9 mouse cellular contexts compared by ENCODE assay signal in the genomic region with DNA sequence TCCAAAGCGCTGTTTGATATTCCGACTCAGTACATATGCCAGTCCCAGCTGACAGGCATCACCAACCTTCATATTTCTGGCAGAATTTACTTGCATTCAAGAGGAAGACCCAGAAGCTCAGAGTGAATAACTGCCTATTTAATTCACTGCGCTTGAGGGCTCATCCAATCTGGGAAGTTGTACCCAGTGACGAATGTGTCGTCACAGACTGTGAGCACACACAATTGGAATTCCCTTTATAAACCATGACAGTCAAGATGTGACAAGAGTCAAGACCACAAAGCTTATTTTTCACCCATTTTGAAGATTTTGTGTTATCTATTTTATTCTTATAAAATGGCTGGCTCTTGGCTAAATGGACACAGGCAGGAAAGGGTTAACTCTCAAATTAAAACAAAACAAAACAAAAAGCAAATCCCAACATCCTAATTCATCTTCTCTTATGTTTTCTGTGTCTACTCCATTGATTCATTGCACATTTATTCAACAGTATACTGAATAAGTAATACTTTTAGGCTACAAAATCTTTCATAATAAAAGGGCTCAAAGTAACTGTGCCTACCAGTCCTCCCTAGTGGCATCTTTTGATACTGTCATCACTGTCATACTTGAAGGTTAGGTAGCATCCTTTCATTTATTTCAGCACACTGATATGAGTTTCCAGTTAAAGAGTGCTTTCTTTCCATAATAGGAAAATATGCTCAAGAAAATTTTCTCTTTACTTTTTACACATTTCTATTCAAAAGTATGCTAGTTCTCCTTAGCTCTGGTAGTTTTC. TPM values are rescaled to one million over a fixed set of nuclear protein-coding genes. Genes with fewer than 3 reads are reported as not detected.
DNase-seq lines count a peak whose midpoint lies in the region; ATAC-seq and TF ChIP-seq lines count a peak whose summit lies in the region.
"Had no signal": no experiment of that assay in that cellular context is flagged by ENCODE, and none has a peak within 500 bp of the region (broad histone marks: within the 10 kb centered on the region; RNA-seq: fewer than 3 reads in every experiment).

No protein-coding gene starts in this region.

- H3K9ac ChIP-seq in limb, embryonic 12.5 days (replicated peaks): no peak overlapping the region

- H3K4me1 ChIP-seq in limb, embryonic 12.5 days (replicated peaks): peaks cover 15% of the 10 kb centered on the region

- WGBS in limb, embryonic 12.5 days: 92% methylated on average over 5 of the region's 5 CpGs

- H3K4me3 ChIP-seq in gastrocnemius, adult 2 months: peak overlapping the region; percentile 97
- H3K4me3 ChIP-seq in limb, embryonic 12.5 days (replicated peaks): peak overlapping the region; percentile 27

- no peak for DNase-seq in gastrocnemius, adult 2 months
- no peak for DNase-seq in gastrocnemius, postnatal 4 days (ENCODE audit: low spot score in 2 of 2)
- peak; percentile 6 for DNase-seq in thymus, postnatal 0 days (ENCODE audit: low spot score)
- no peak for DNase-seq in thymus, postnatal 25 days
- DNase-seq in adrenal gland, postnatal 36 days: no peak
- DNase-seq in left cerebral cortex, postnatal 4 days: no peak
- DNase-seq in spleen, adult 12 weeks (ENCODE audit: low spot score): no peak

- no peaks in the 10 kb centered on the region for H3K27me3 ChIP-seq in limb, embryonic 12.5 days

- peaks cover 32% of the 10 kb centered on the region for H3K36me3 ChIP-seq in limb, embryonic 12.5 days

- intact Hi-C loops in gastrocnemius, adult 2 months (cut with DNase I): loop anchor here (2.0 kb wide), 1 partner anchor 157 kb away; the partner anchor contains the start of genes Arsk and Ttc37
- intact Hi-C loops in left cerebral cortex, postnatal 4 days (cut with DNase I): loop anchor here (5.0 kb wide), 1 partner anchor 76 kb away; the partner anchor contains the start of gene Rfesd

- peak overlapping the region; percentile 96 for H3K27ac ChIP-seq in gastrocnemius, adult 2 months
- H3K27ac ChIP-seq in limb, embryonic 12.5 days: no peak overlapping the region

- H3K4me2 ChIP-seq in limb, embryonic 12.5 days: peak overlapping the region; percentile 56

- H3K9me3 ChIP-seq in limb, embryonic 12.5 days: no peaks in the 10 kb centered on the region

- no peak for ATAC-seq in limb, embryonic 12.5 days (ENCODE audit: insufficient number of reproducible peaks, insufficient read depth, low FRiP score, low TSS enrichment, low read depth)

- peak; percentile 8; the same call in 1 of the 2 replicates for TF ChIP-seq CTCF in gastrocnemius, adult 2 months (IDR thresholded peaks at IDR 0.05)

RNA-seq across cellular contexts. Expression of gene Rhobtb3, which starts 2.0 kb away (rescaled TPM):
- 10 to 100 TPM; 16.7 to 16.9 TPM for total RNA-seq in gastrocnemius, adult 2 months (2021)
- total RNA-seq in gastrocnemius, postnatal 4 days (2021): 10 to 100 TPM; 40.1 to 43.0 TPM
- polyA plus RNA-seq in thymus, postnatal 0 days (2015; fragmentation: Nextera tagmentation; extraction: Ambion mirVana): 3.2 and 4.9 TPM in 2 replicates
- polyA plus RNA-seq in limb, embryonic 12.5 days (2016; fragmentation: Nextera tagmentation; extraction: Ambion mirVana): 80.1 and 80.9 TPM in 2 replicates
- total RNA-seq in adrenal gland, postnatal 36 days (2021): 1 to 10 TPM; 8.2 to 8.8 TPM
- total RNA-seq in left cerebral cortex, postnatal 4 days (2021): 10 to 100 TPM; 29.7 to 33.7 TPM

RNA-seq across cellular contexts. Expression of gene Spata9, which starts 25.2 kb away (rescaled TPM):
- not detected for total RNA-seq in gastrocnemius, adult 2 months (2021)
- total RNA-seq in gastrocnemius, postnatal 4 days (2021): under 1 TPM in 1 of 2 experiments, not detected in 1; 0.56 TPM
- 0.36 and 0.52 TPM in 2 replicates for polyA plus RNA-seq in thymus, postnatal 0 days (2015; fragmentation: Nextera tagmentation; extraction: Ambion mirVana)
- 0.47 and 0.85 TPM in 2 replicates for polyA plus RNA-seq in limb, embryonic 12.5 days (2016; fragmentation: Nextera tagmentation; extraction: Ambion mirVana)
- total RNA-seq in adrenal gland, postnatal 36 days (2021): not detected
- total RNA-seq in left cerebral cortex, postnatal 4 days (2021): 1 to 10 TPM in 1 of 2 experiments, under 1 TPM in 1; 0.68 to 1.3 TPM
- polyA plus RNA-seq: spleen, adult 2 months had no signal
